Mouse (Mus musculus) limb, embryonic 15.5 days (tissue): ENCODE results near the gene Arhgef28. TPM values are rescaled to one million over a fixed set of nuclear protein-coding genes. Genes with fewer than 3 reads are reported as not detected.

Source experiments
- ATAC-seq: fragments of 200-750 bp; cut with Nextera tagmentation; 2 replicates; pipeline ENCODE4 v1.8.0; 2017; ENCODE audit warnings: low read depth, moderate TSS enrichment; ENCODE audit not compliant: insufficient number of reproducible peaks, low FRiP score, low TSS enrichment
- H3K27ac ChIP-seq: fragments of 300-500 bp; sonication (generic); 2 replicates; pipeline ENCODE4 v1.5.1; 2015; ENCODE audit warnings: moderate library complexity, mild to moderate bottlenecking, inconsistent platforms
- H3K27me3 ChIP-seq: fragments of 300-500 bp; sonication (generic); 2 replicates; pipeline ENCODE4 v1.6.1; 2015; ENCODE audit warnings: inconsistent platforms
- H3K36me3 ChIP-seq: fragments of 300-500 bp; sonication (generic); 2 replicates; pipeline ENCODE4 v1.6.1; 2015; ENCODE audit warnings: inconsistent platforms
- H3K4me1 ChIP-seq: fragments of 300-500 bp; sonication (generic); 2 replicates; pipeline ENCODE4 v1.6.1; 2015; ENCODE audit warnings: inconsistent platforms
- H3K4me2 ChIP-seq: fragments of 300-500 bp; sonication (generic); 2 replicates; pipeline ENCODE4 v1.6.1; 2015; ENCODE audit warnings: mild to moderate bottlenecking, inconsistent platforms
- H3K4me3 ChIP-seq: fragments of 300-500 bp; sonication (generic); 2 replicates; pipeline ENCODE4 v1.5.1; 2015; ENCODE audit warnings: mild to moderate bottlenecking, inconsistent platforms
- H3K9ac ChIP-seq: fragments of 300-500 bp; sonication (generic); 2 replicates; pipeline ENCODE4 v1.6.1; 2015; ENCODE audit warnings: inconsistent platforms
- H3K9me3 ChIP-seq: fragments of 300-500 bp; sonication (generic); 2 replicates; pipeline ENCODE4 v1.6.1; 2016; ENCODE audit warnings: inconsistent platforms
- WGBS: fragments of 180-500 bp; shearing (Covaris S2); methylation state at CpG from one replicate; pipeline ENCODE4 v1.1.7; 2015; 5-methylcytosine and 5-hydroxymethylcytosine counted together
- polyA plus RNA-seq: library from polyadenylated mRNA; unstranded; fragments of >200 nt; fragmentation: Nextera tagmentation; extraction: Ambion mirVana; gene quantifications from 2 replicates; pipeline ENCODE4 v1.2.1, GENCODE M21; 2015

Arhgef28 gene
- polyA plus RNA-seq, result 13.3 and 15.0 TPM in 2 replicates

GRCm38 (mm10) chr13:98205771-98206545 is at the start of gene Arhgef28:
Gene Arhgef28, minus strand, starts transcription at chr13:98206439.
- Histone ChIP-seq H3K36me3 (no peaks in the 10 kb centered on the region), H3K4me2 (peak within 1 kb of the TSS; percentile 98), H3K9ac (peak within 1 kb of the TSS; percentile 45), H3K9me3 (no peaks in the 10 kb centered on the region), H3K27me3 (peaks cover 6% of the 10 kb centered on the region), H3K27ac (peak within 1 kb of the TSS; percentile 63), H3K4me1 (peaks cover 11% of the 10 kb centered on the region), H3K4me3 (peak within 1 kb of the TSS; percentile 60)
- WGBS, result under 1% methylated on average over 51 of the region's 76 CpGs
- peak; percentile 87 for ATAC-seq

GRCm38 (mm10) chr13:98254921-98255320 is 48.7 kb upstream of the Arhgef28 start:
- H3K36me3 ChIP-seq, result peaks cover 77% of the 10 kb centered on the region
- no peak overlapping the region for H3K9ac ChIP-seq
- WGBS, result 77% methylated on average over 9 of the region's 9 CpGs
- H3K4me2 ChIP-seq, result no peak overlapping the region
- H3K9me3 ChIP-seq, result no peaks in the 10 kb centered on the region
- no peaks in the 10 kb centered on the region for H3K4me1 ChIP-seq
- no peak for ATAC-seq
- H3K4me3 ChIP-seq, result no peak overlapping the region
- no peak overlapping the region for H3K27ac ChIP-seq
- no peaks in the 10 kb centered on the region for H3K27me3 ChIP-seq

GRCm38 (mm10) chr13:98249594-98249993 is 43.4 kb upstream of the Arhgef28 start:
- H3K27ac ChIP-seq, result no peak overlapping the region

GRCm38 (mm10) chr13:98245386-98245785 is 39.1 kb upstream of the Arhgef28 start:
- Histone ChIP-seq H3K36me3 (peaks cover 32% of the 10 kb centered on the region), H3K9ac (no peak overlapping the region), H3K27me3 (no peaks in the 10 kb centered on the region), H3K4me3 (no peak overlapping the region), H3K4me2 (no peak overlapping the region), H3K27ac (no peak overlapping the region), H3K4me1 (no peaks in the 10 kb centered on the region), H3K9me3 (no peaks in the 10 kb centered on the region)
- 70% methylated on average over 7 of the region's 7 CpGs for WGBS
- no peak for ATAC-seq

More at GRCm38 (mm10) chr13:98249594-98249993, 43.4 kb upstream of the Arhgef28 start:
- Histone ChIP-seq H3K4me3 (no peak overlapping the region), H3K36me3 (peaks cover 65% of the 10 kb centered on the region), H3K27me3 (no peaks in the 10 kb centered on the region), H3K4me1 (no peaks in the 10 kb centered on the region), H3K9ac (no peak overlapping the region), H3K9me3 (no peaks in the 10 kb centered on the region), H3K4me2 (no peak overlapping the region)
- 69% methylated on average over 10 of the region's 10 CpGs for WGBS
- ATAC-seq, result no peak

- no peak overlapping the region for H3K4me3 ChIP-seq
- no peak overlapping the region for H3K27ac ChIP-seq
- H3K27me3 ChIP-seq, result no peaks in the 10 kb centered on the region
- ATAC-seq, result no peak
- H3K36me3 ChIP-seq, result peaks cover 26% of the 10 kb centered on the region
- no peak overlapping the region for H3K9ac ChIP-seq
- H3K9me3 ChIP-seq, result no peaks in the 10 kb centered on the region
- H3K4me1 ChIP-seq, result no peaks in the 10 kb centered on the region
- 69% methylated on average over 5 of the region's 5 CpGs for WGBS
- no peak overlapping the region for H3K4me2 ChIP-seq
These were observed 38.5 kb upstream of the Arhgef28 start for GRCm38 (mm10) chr13:98244571-98245350.

- H3K27me3 ChIP-seq, result no peaks in the 10 kb centered on the region
- WGBS, result 67% methylated on average over 9 of the region's 9 CpGs
- ATAC-seq, result no peak
These were observed 35.5 kb upstream of the Arhgef28 start for GRCm38 (mm10) chr13:98241531-98242282.

GRCm38 (mm10) chr13:98239978-98240641 is 33.9 kb upstream of the Arhgef28 start:
- Histone ChIP-seq H3K4me3 (no peak overlapping the region), H3K27me3 (no peaks in the 10 kb centered on the region), H3K4me1 (no peaks in the 10 kb centered on the region), H3K27ac (no peak overlapping the region), H3K9ac (no peak overlapping the region), H3K36me3 (no peaks in the 10 kb centered on the region), H3K4me2 (no peak overlapping the region), H3K9me3 (no peaks in the 10 kb centered on the region)
- WGBS, result 17% methylated on average over 12 of the region's 12 CpGs
- no peak for ATAC-seq

More at GRCm38 (mm10) chr13:98241531-98242282, 35.5 kb upstream of the Arhgef28 start:
- Histone ChIP-seq H3K27ac (no peak overlapping the region), H3K9me3 (no peaks in the 10 kb centered on the region), H3K36me3 (no peaks in the 10 kb centered on the region), H3K4me3 (no peak overlapping the region), H3K9ac (no peak overlapping the region), H3K4me2 (no peak overlapping the region), H3K4me1 (no peaks in the 10 kb centered on the region)

- ATAC-seq, result no peak
- no peak overlapping the region for H3K27ac ChIP-seq
- H3K9ac ChIP-seq, result no peak overlapping the region
- H3K9me3 ChIP-seq, result no peaks in the 10 kb centered on the region
- H3K36me3 ChIP-seq, result no peaks in the 10 kb centered on the region
- WGBS, result 73% methylated on average over 6 of the region's 6 CpGs
- H3K27me3 ChIP-seq, result no peaks in the 10 kb centered on the region
- no peak overlapping the region for H3K4me3 ChIP-seq
- no peaks in the 10 kb centered on the region for H3K4me1 ChIP-seq
- H3K4me2 ChIP-seq, result no peak overlapping the region
These were observed 29.2 kb upstream of the Arhgef28 start for GRCm38 (mm10) chr13:98235451-98235850.

GRCm38 (mm10) chr13:98230511-98230910 is 24.3 kb upstream of the Arhgef28 start:
- no peak for ATAC-seq
- H3K9me3 ChIP-seq, result no peaks in the 10 kb centered on the region
- no peaks in the 10 kb centered on the region for H3K4me1 ChIP-seq
- H3K36me3 ChIP-seq, result no peaks in the 10 kb centered on the region
- no peak overlapping the region for H3K27ac ChIP-seq
- 83% methylated on average over 1 of the region's 1 CpGs for WGBS
- H3K4me2 ChIP-seq, result no peak overlapping the region
- H3K27me3 ChIP-seq, result no peaks in the 10 kb centered on the region
- no peak overlapping the region for H3K4me3 ChIP-seq
- no peak overlapping the region for H3K9ac ChIP-seq

GRCm38 (mm10) chr13:98226225-98226624 is 20.0 kb upstream of the Arhgef28 start:
- Histone ChIP-seq H3K4me1 (0 out of 2 replicates have a peak, but pooled peaks cover 3% of the 10 kb centered on the region), H3K27ac (no peak overlapping the region), H3K36me3 (no peaks in the 10 kb centered on the region), H3K9me3 (no peaks in the 10 kb centered on the region), H3K9ac (no peak overlapping the region), H3K27me3 (no peaks in the 10 kb centered on the region), H3K4me2 (no peak overlapping the region), H3K4me3 (no peak overlapping the region)
- no peak for ATAC-seq
- WGBS, result 64% methylated on average over 2 of the region's 2 CpGs

- Histone ChIP-seq H3K4me1 (0 out of 2 replicates have a peak, but pooled peaks cover 3% of the 10 kb centered on the region), H3K9ac (no peak overlapping the region), H3K36me3 (no peaks in the 10 kb centered on the region), H3K4me3 (no peak overlapping the region), H3K27ac (no peak overlapping the region), H3K9me3 (no peaks in the 10 kb centered on the region), H3K27me3 (no peaks in the 10 kb centered on the region), H3K4me2 (0 out of 2 replicates have a peak overlapping the region, but pooled peaks have one; percentile 7)
- ATAC-seq, result no peak
- 28% methylated on average over 12 of the region's 12 CpGs for WGBS
These were observed 16.6 kb upstream of the Arhgef28 start for GRCm38 (mm10) chr13:98222848-98223247.
